ENCODE assay signal across 13 mouse cellular contexts in the genomic region with DNA sequence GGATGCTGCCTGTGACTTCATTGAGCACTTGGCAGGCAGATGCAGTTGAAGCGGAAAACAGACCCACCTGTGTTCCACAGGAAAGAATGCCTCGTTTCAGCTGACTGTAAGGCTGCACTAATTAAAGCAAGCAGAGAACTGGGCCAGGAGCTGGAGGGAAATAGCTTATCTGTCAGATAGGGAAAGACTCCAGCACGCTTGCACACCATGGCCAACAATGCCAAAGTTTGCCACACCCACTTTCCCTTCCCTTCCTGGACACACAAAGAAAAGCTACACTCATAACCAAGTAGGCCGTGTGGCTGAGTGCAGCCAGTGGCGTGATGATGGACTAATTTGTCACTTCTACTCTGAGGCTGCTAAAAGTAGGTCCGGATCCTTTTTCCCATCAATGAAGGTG.
A peak's percentile ranks its signal among the peaks of the same experiment; 100 is the strongest.
DNase-seq lines count a peak whose midpoint lies in the region; ATAC-seq and TF ChIP-seq lines count a peak whose summit lies in the region.
"Had no signal": no experiment of that assay in that cellular context is flagged by ENCODE, and none has a peak within 500 bp of the region (broad histone marks: within the 10 kb centered on the region; RNA-seq: fewer than 3 reads in every experiment).

No protein-coding gene starts in this region.

- no peak overlapping the region for H3K4me2 ChIP-seq in intestine, embryonic 14.5 days (ENCODE audit: low read length)
- no peak overlapping the region for H3K4me2 ChIP-seq in intestine, embryonic 15.5 days (replicated peaks)
- H3K4me2 ChIP-seq in heart, embryonic 16.5 days (ENCODE audit: low read depth, low read length): no peak overlapping the region
- no peak overlapping the region for H3K4me2 ChIP-seq in lung, postnatal 0 days (replicated peaks; ENCODE audit: low read depth, low read length)

- no peaks in the 10 kb centered on the region for H3K27me3 ChIP-seq in intestine, embryonic 14.5 days (replicated peaks; ENCODE audit: control insufficient read depth, insufficient read depth, low read length)
- no peaks in the 10 kb centered on the region for H3K27me3 ChIP-seq in intestine, embryonic 15.5 days (replicated peaks)
- no peaks in the 10 kb centered on the region for H3K27me3 ChIP-seq in heart, embryonic 16.5 days (ENCODE audit: control insufficient read depth, insufficient read depth, low read length)
- no peaks in the 10 kb centered on the region for H3K27me3 ChIP-seq in lung, postnatal 0 days (replicated peaks; ENCODE audit: insufficient read depth, low read length)
- H3K27me3 ChIP-seq: CH12.LX, Patski had no signal

- no peaks in the 10 kb centered on the region for H3K36me3 ChIP-seq in intestine, embryonic 14.5 days (ENCODE audit: control insufficient read depth, insufficient read depth, low read length)
- no peaks in the 10 kb centered on the region for H3K36me3 ChIP-seq in intestine, embryonic 15.5 days
- no peaks in the 10 kb centered on the region for H3K36me3 ChIP-seq in heart, embryonic 16.5 days (ENCODE audit: control insufficient read depth, insufficient read depth)
- H3K36me3 ChIP-seq in lung, postnatal 0 days (ENCODE audit: insufficient read depth, low read length): no peaks in the 10 kb centered on the region

- peak; percentile 37 for DNase-seq in intestine, embryonic 14.5 days (ENCODE audit: low spot score)
- peak; percentile 78 for DNase-seq in heart, adult 8-10 months (ENCODE audit: low spot score)
- peak; percentile 29 for DNase-seq in lung, postnatal 0 days (ENCODE audit: low spot score)
- DNase-seq in B cell, adult 2 months: no peak
- DNase-seq in urinary bladder, adult 2 months (ENCODE audit: low spot score): no peak
- DNase-seq in adrenal gland, adult 18-20 months (ENCODE audit: low spot score in 2 of 2): no peak
- DNase-seq: adrenal gland, postnatal 25 days; cerebellum, adult 11-12 months had no signal

- no peak for TF ChIP-seq EP300 in lung, postnatal 0 days (IDR thresholded peaks at IDR 0.05)

- H3K9ac ChIP-seq in intestine, embryonic 14.5 days (ENCODE audit: low read length): no peak overlapping the region
- no peak overlapping the region for H3K9ac ChIP-seq in intestine, embryonic 15.5 days
- H3K9ac ChIP-seq in heart, embryonic 16.5 days (ENCODE audit: low read length): no peak overlapping the region
- no peak overlapping the region for H3K9ac ChIP-seq in lung, postnatal 0 days (replicated peaks; ENCODE audit: low read depth)
- H3K9ac ChIP-seq: liver, embryonic 14.5 days had no signal

- ATAC-seq in intestine, embryonic 14.5 days (replicated peaks; ENCODE audit: low FRiP score, low TSS enrichment, low read depth): no peak
- ATAC-seq in intestine, embryonic 15.5 days: no peak
- ATAC-seq in heart, embryonic 16.5 days (replicated peaks; ENCODE audit: extremely low read depth, insufficient read depth, low FRiP score): peak; percentile 75
- 0 out of 2 replicates have a peak, but pooled peaks have one; percentile 12 for ATAC-seq in lung, postnatal 0 days
- ATAC-seq: Patski had no signal

- H3K4me1 ChIP-seq in intestine, embryonic 14.5 days (replicated peaks; ENCODE audit: control insufficient read depth, insufficient read depth, low read length): peaks cover 3% of the 10 kb centered on the region; the same call in 1 of the 2 replicates
- H3K4me1 ChIP-seq in intestine, embryonic 15.5 days (replicated peaks): no peaks in the 10 kb centered on the region
- H3K4me1 ChIP-seq in heart, embryonic 16.5 days (ENCODE audit: control insufficient read depth, insufficient read depth, low read length): peaks cover 44% of the 10 kb centered on the region
- 0 out of 2 replicates have a peak, but pooled peaks cover 3% of the 10 kb centered on the region for H3K4me1 ChIP-seq in lung, postnatal 0 days (ENCODE audit: insufficient read depth, low read depth, low read length)

- no peak overlapping the region for H3K27ac ChIP-seq in intestine, embryonic 14.5 days (ENCODE audit: low read depth)
- H3K27ac ChIP-seq in intestine, embryonic 15.5 days: no peak overlapping the region
- peak overlapping the region; percentile 76 for H3K27ac ChIP-seq in heart, embryonic 16.5 days (ENCODE audit: low read length)
- no peak overlapping the region for H3K27ac ChIP-seq in lung, postnatal 0 days (ENCODE audit: low read length)
- H3K27ac ChIP-seq: liver, embryonic 14.5 days had no signal

- H3K9me3 ChIP-seq in intestine, embryonic 14.5 days (ENCODE audit: control insufficient read depth, low read length): no peaks in the 10 kb centered on the region
- H3K9me3 ChIP-seq in intestine, embryonic 15.5 days: no peaks in the 10 kb centered on the region
- no peaks in the 10 kb centered on the region for H3K9me3 ChIP-seq in heart, embryonic 16.5 days (replicated peaks; ENCODE audit: control insufficient read depth, low read length)
- no peaks in the 10 kb centered on the region for H3K9me3 ChIP-seq in lung, postnatal 0 days (ENCODE audit: low read length)

- TF ChIP-seq CTCF in lung, postnatal 0 days (IDR thresholded peaks at IDR 0.05): no peak

- H3K4me3 ChIP-seq in intestine, embryonic 14.5 days (ENCODE audit: low read depth, low read length): no peak overlapping the region
- no peak overlapping the region for H3K4me3 ChIP-seq in intestine, embryonic 15.5 days (replicated peaks)
- H3K4me3 ChIP-seq in heart, embryonic 16.5 days (ENCODE audit: low read length): no peak overlapping the region
- no peak overlapping the region for H3K4me3 ChIP-seq in lung, postnatal 0 days (ENCODE audit: low read depth, low read length)

- WGBS in intestine, embryonic 14.5 days: 91% methylated on average over 6 of the region's 6 CpGs
- 84% methylated on average over 6 of the region's 6 CpGs for WGBS in intestine, embryonic 15.5 days
- WGBS in heart, embryonic 16.5 days: 39% methylated on average over 6 of the region's 6 CpGs
- WGBS in lung, postnatal 0 days: 63% methylated on average over 6 of the region's 6 CpGs

Comparison
In these comparisons a context has a peak if more than half of its experiments do, and no peak if none do; other contexts are left out.
1. ATAC-seq: peak in heart, embryonic 16.5 days (single experiment) and lung, postnatal 0 days (single experiment); none in intestine, embryonic 14.5 days (single experiment) and intestine, embryonic 15.5 days (single experiment).
2. DNase-seq: peak in intestine, embryonic 14.5 days (single experiment), heart, adult 8-10 months (single experiment) and lung, postnatal 0 days (single experiment); none in B cell, adult 2 months (0 of 2), urinary bladder, adult 2 months (single experiment) and adrenal gland, adult 18-20 months (0 of 2).